Mouse (Mus musculus): ENCODE results near the gene Sf3b5.

Sf3b5 gene

GRCm38 (mm10) chr10:13005043-13005442, at the start of gene Sf3b5:
Gene Sf3b5, plus strand, starts transcription at chr10:13005343.
- no peak for DNase-seq (ENCODE audit: low read depth, low spot score)

GRCm38 (mm10) chr10:12955831-12956230, 49.3 kb upstream of the Sf3b5 start:
- DNase-seq (ENCODE audit: low read depth, low spot score) = no peak

DNA sequence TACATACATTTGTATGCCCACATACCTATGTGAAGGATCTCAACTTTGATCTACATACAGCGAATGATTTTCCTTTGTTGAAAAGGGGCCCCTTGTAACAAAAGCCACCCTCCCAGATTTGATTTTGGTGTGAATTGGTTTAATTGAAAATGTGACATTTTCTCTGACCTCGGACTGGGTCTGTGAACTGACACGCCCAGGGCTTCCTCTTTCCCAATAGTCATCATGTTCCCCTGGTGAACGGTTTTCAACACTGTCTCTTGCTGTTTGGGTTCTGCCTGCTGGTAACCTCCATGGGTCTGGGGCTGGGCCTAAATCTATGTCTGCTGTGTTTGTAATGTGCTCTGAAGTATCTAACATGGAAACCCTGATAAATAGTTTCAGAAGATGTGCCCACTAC, 47.9 kb upstream of the Sf3b5 start:
- DNase-seq (ENCODE audit: low read depth, low spot score) = no peak

DNA sequence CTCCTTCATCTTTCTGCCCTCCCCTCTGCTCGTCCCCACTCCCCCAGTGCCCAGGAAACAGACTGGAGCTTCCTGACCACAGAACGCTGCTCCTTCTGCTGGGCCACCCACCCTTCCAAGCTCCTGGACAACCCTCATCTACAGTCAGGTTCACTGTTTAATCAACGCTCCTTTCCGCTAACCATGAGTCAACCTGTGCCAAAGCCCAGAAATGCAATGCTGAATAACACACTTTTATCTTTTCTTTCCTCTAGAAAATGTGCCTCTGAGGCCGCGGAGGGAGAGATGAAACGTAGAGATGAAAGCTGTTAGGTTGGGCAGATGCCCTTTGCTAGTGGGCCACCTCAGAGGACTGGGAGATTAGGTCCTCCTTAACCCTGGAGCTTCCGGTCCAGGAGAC, 43.6 kb upstream of the Sf3b5 start:
- no peak for DNase-seq (ENCODE audit: low read depth, low spot score)

- no peak for DNase-seq (ENCODE audit: low read depth, low spot score)
Measured at GRCm38 (mm10) chr10:12962238-12962637, 42.9 kb upstream of the Sf3b5 start.

DNA sequence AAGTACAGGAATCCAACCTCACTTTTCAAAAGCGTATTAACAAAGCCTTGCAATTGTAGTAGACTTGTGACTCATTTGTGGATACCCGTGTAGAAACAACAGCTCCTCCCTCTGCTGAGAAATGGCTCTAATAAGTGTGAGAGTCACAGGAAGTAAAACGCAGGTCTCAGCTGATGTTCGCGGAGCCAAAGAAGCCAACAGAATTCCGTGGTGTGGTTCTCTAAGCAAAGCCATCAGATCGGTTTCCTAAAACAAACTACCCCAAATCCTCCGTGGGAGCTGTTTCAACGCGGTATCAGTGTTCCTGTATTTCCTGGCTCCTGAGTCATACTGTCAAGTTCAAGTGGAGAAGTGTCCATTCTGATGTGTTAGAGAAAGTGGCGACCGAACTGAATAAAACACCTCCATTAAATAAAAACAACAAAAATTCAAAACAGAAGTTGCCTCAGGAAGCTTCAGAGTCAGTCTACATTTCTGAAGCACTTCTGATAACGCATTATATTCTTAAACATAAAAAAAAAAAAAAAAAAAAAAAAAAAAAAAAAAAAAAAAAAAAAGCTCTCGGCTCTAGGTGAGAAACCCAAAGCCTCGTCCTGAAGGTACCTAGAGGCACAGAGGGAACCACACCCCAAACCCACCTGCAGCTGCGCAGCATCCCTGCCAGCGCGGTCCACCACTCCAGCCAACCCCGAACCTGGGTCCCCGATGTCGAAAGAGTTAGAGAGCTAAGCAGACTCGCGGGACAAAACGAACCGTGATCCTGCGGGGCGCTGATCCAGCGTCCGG, 41.6 kb upstream of the Sf3b5 start:
- peak; percentile 8 for DNase-seq (ENCODE audit: low read depth, low spot score)

DNA sequence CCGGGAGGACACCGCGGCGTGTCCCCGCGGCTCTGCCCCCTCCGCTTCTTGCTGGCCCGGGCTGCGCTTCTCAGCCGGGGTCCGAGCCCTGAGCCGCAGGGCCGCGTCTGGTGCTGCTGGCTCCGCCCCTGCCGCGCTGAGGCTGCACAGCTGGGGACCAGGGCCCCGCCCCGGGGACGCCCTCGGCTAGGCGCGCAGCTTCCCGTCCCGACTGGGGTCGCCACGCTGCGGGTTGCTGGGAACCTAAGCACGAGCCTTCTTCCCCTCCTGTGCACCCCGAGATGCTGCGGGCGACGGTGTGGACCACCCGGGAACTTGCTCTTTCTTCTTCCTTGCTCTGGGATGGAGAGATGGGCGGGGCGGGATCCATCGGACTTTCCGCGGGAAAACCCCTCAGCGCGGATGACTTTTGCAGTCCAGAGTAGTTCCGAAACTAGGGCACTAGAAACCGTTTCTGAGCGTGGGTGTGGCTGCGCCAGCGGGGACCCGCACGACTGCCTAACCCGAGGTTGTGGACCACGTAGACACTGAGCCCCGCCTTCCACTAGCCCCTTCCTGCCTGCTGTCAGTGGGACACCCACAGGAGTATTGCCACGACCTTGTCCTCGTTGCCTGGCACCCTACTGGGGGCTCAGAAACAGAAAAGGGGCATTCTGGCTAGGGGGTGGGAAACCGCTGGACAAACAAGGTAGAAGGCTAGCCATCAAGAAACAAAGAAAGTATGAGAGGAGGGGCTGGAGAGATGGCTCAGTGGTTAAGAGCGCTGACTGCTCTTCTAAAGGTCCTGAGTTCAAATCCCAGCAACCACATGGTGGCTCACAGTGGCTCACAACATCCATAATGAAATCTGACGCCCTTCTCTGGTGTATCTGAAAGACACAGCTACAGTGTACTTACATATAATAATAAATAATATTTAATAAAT, 40.7 kb upstream of the Sf3b5 start, which contains the start of gene Stx11:
Gene Stx11, minus strand, starts transcription at position 148 of the 925 bp plus-strand sequence.
- peak; percentile 70 for DNase-seq (ENCODE audit: low read depth, low spot score)

DNA sequence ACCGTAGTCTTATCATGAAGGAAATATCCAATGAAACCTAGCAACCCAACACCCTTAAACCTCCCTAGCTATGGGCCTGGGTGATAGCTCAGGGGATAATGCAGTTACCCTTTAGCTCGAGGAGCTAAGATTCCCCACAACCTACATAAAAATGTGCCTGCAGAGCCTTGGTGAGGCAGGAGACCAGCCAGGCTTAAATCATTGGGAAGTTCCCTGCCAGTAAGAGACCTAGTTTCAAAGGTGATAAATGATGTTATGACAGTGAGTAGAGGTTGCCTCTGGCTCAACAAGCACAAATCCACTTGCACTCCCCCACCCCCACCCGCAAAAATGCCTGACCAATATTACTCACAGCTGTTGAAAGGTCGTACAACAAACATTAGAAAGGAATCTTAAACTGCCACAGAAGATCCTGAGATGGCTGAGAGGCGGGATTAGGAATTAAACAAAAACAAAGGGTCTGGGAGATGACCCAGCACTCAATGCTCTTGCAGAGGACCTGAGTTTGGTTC, 39.4 kb upstream of the Sf3b5 start:
- no peak for DNase-seq (ENCODE audit: low read depth, low spot score)

- DNase-seq (ENCODE audit: low read depth, low spot score) = no peak
Measured at GRCm38 (mm10) chr10:12974572-12974971, 30.6 kb upstream of the Sf3b5 start.

GRCm38 (mm10) chr10:12975461-12975860, 29.7 kb upstream of the Sf3b5 start:
- no peak for DNase-seq (ENCODE audit: low read depth, low spot score)

- DNase-seq (ENCODE audit: low read depth, low spot score) = no peak
Measured at GRCm38 (mm10) chr10:12975957-12976356, 29.2 kb upstream of the Sf3b5 start.

- DNase-seq (ENCODE audit: low read depth, low spot score) = no peak
Measured at GRCm38 (mm10) chr10:12976552-12976951, 28.6 kb upstream of the Sf3b5 start.

DNA sequence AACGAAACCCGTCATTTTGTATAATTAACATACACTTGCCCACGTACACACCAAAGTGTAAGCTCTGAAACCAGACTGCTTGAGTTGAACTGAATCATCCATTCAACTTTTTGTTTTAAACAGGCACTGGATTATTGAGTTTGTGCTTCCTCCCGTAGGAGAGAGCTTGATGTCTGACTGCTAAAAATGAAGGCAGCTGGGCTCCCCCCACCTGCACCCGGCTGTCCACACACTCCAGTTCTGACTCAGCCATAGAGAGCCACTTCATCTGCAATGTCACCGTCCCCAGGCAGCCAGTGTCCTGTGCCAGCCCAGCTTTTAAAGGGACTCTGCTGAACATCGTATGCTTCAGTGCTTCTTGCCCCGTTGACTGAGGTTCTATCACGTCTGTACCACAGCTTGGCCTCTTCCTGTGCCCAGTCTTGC, 27.3 kb upstream of the Sf3b5 start:
- DNase-seq (ENCODE audit: low read depth, low spot score) = no peak

DNA sequence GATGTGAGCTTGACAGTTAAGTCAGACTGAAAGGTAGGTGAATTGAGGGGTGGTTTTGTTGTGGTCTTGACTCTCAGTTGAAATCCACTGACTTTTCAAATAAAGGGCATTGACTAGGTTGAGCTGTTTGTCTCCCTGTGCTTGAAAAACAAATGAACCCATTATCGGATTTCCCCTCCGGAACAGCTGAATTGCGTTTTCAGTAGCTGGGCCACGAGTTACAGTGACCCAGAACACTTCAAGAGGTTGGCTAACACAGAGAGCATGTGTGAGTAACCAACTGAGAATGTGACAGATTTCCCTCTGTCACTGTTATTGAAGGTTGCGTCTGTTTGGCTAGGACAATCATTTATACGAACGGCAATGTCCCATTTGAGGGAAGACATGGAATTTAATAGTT, 24.1 kb upstream of the Sf3b5 start:
- no peak for DNase-seq (ENCODE audit: low read depth, low spot score)

- DNase-seq (ENCODE audit: low read depth, low spot score) = no peak
Measured at GRCm38 (mm10) chr10:12983516-12983915, 21.6 kb upstream of the Sf3b5 start.

- DNase-seq (ENCODE audit: low read depth, low spot score) = no peak
Measured at GRCm38 (mm10) chr10:12985028-12985427, 20.1 kb upstream of the Sf3b5 start.

DNA sequence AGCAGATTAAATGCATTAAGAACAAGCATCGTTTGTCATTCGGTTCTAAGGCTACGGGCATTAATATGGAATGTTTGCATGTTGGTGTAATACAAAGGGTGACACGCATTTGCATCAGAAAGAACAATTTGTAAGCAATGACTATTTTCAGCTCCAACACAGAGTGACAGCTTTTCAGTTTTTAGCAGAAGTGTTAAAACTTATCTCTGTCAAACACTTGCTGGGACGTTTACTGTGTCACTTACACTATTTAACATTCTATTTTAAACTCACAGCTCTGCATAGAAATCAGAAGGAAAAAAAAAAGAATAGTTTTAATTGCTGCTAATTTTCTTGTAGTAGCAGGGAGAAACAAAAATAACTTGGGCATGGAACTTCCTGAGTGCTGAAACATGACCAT, 18.7 kb upstream of the Sf3b5 start:
- DNase-seq (ENCODE audit: low read depth, low spot score) = no peak

- no peak for DNase-seq (ENCODE audit: low read depth, low spot score)
Measured at GRCm38 (mm10) chr10:12986943-12987342, 18.2 kb upstream of the Sf3b5 start.

DNA sequence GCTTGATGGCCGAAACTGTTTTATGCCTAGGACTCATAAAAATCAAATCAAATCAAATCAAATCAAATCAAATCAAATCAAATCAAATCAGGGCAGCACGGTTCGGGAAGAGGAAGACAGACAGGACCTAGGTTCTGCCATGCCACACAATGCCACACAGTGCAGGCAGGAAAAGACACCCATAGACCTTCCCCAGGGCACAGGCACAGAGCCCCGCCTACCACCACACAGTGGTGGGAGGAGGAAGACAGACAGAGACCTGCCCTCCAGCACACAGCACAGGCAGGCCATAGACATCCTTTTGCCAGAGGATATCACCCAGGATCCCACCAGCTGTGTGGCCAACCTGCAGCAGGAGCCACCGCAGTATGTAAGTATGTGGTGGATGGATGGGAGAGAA, 13.2 kb upstream of the Sf3b5 start:
- DNase-seq (ENCODE audit: low read depth, low spot score) = no peak

- no peak for DNase-seq (ENCODE audit: low read depth, low spot score)
Measured at GRCm38 (mm10) chr10:12993411-12994039, 11.6 kb upstream of the Sf3b5 start.

DNA sequence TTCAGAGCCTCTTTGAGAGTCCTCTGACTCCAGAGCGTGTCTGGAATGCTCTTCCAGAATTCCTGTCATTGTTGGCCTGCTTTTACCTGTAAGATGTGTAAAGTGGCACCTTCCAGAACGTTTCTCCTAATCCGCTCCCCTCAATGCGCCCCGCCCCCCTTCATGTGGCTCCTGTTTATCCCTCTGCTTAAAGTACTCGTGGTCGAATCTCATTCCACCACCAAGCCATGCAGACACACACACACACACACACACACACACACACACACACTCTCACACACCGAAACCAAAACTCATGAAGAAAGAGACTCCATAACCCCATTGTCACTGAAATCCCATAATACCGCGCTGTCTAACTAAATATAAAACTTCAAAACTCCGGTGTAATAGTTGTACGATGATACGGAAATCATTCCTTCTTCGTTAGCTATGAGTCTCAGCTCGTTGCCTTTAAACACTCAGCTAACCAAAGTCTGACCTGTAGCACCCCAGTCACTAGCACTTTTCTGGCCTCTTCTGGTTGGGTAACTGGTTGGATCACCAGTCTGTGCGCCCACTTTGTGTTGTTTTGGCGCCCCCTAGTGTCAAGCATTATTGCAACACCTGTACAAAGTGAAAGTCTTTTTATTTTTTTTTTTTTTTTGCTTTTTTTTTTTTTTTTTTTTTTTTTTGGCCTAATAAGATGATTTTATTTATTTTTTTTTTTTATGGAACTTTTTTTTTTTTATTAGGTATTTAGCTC, 8.2 kb upstream of the Sf3b5 start:
- peak; percentile 81 for DNase-seq (ENCODE audit: low read depth, low spot score)
